ENCODE assay signal across 13 mouse cellular contexts in the genomic region with DNA sequence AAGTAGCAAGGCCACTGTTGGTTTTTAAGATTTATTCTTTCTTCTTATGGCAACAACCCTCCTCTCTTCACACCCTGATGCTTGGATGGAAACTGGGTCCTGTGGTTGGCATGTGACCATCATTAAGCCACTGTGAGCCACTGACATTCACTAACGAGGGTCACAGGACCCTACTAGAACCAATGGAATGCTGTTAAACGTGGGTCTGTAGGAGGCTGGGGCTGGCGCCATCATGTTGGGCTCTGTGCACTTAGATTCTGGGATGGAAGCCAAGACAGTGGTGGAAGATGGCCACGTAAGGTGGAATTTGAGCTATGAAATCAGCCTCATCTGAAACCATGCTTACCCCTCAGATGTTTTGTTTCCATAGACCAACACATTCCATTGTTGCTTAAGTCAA.
DNase-seq lines count a peak whose midpoint lies in the region; ATAC-seq and TF ChIP-seq lines count a peak whose summit lies in the region.
"Had no signal": no experiment of that assay in that cellular context is flagged by ENCODE, and none has a peak within 500 bp of the region (broad histone marks: within the 10 kb centered on the region; RNA-seq: fewer than 3 reads in every experiment).

No protein-coding gene starts in this region.

- no peak for ATAC-seq in kidney, embryonic 14.5 days (ENCODE audit: low FRiP score, low TSS enrichment)
- no peak for ATAC-seq in forebrain, embryonic 16.5 days

- H3K9ac ChIP-seq in kidney, embryonic 14.5 days (ENCODE audit: low read depth, low read length) = no peak overlapping the region
- H3K9ac ChIP-seq in forebrain, embryonic 16.5 days (replicated peaks; ENCODE audit: low read depth, low read length) = no peak overlapping the region
- H3K9ac ChIP-seq: liver, embryonic 15.5 days had no signal

- intact Hi-C loops in heart, postnatal 14 days (cut with DNase I) = loop anchor here (5.0 kb wide), 1 partner anchor 62 kb away; no protein-coding TSS in a partner anchor

- no peak for TF ChIP-seq CTCF in embryonic fibroblast, embryonic 13.5 days (IDR thresholded peaks at IDR 0.05; ENCODE audit: borderline replicate concordance, insufficient read depth, low read length)

- no peaks in the 10 kb centered on the region for H3K36me3 ChIP-seq in kidney, embryonic 14.5 days (ENCODE audit: control insufficient read depth, insufficient read depth, low read length)
- H3K36me3 ChIP-seq in forebrain, embryonic 16.5 days (ENCODE audit: control insufficient read depth, insufficient read depth) = no peaks in the 10 kb centered on the region
- H3K36me3 ChIP-seq: forebrain, embryonic 10.5 days; hindbrain, embryonic 10.5 days; liver, embryonic 15.5 days had no signal

- no peak overlapping the region for H3K4me3 ChIP-seq in kidney, embryonic 14.5 days (ENCODE audit: low read length)
- H3K4me3 ChIP-seq in embryonic fibroblast, embryonic 13.5 days (ENCODE audit: insufficient read depth, low read length) = no peak overlapping the region
- no peak overlapping the region for H3K4me3 ChIP-seq in forebrain, embryonic 16.5 days (replicated peaks; ENCODE audit: low read length)
- H3K4me3 ChIP-seq: forebrain, embryonic 10.5 days; hindbrain, embryonic 10.5 days; liver, embryonic 15.5 days had no signal

- DNase-seq in kidney, adult 11 months = peak; percentile 21
- peak; percentile 25 to 69 for DNase-seq in heart, postnatal 14 days
- DNase-seq in lung, postnatal 25 days (ENCODE audit: low spot score) = peak; percentile 21
- no peak for DNase-seq in embryo, embryonic 11 days
- DNase-seq in urinary bladder, postnatal 4 days (ENCODE audit: low spot score in 2 of 2) = no peak
- DNase-seq: cerebellum, postnatal 36 days had no signal

- no peaks in the 10 kb centered on the region for H3K9me3 ChIP-seq in kidney, embryonic 14.5 days (ENCODE audit: control insufficient read depth, low read length)
- no peaks in the 10 kb centered on the region for H3K9me3 ChIP-seq in forebrain, embryonic 16.5 days (ENCODE audit: control insufficient read depth, low read length)
- H3K9me3 ChIP-seq: forebrain, embryonic 10.5 days; hindbrain, embryonic 10.5 days; liver, embryonic 15.5 days had no signal

- H3K4me2 ChIP-seq in kidney, embryonic 14.5 days (replicated peaks; ENCODE audit: low read depth, low read length) = no peak overlapping the region
- no peak overlapping the region for H3K4me2 ChIP-seq in forebrain, embryonic 16.5 days (ENCODE audit: low read length)
- H3K4me2 ChIP-seq: liver, embryonic 15.5 days had no signal

- peaks cover 2% of the 10 kb centered on the region; the same call in 1 of the 2 replicates for H3K4me1 ChIP-seq in kidney, embryonic 14.5 days (ENCODE audit: control insufficient read depth, insufficient read depth, low read length)
- peaks cover 3% of the 10 kb centered on the region for H3K4me1 ChIP-seq in embryonic fibroblast, embryonic 13.5 days (ENCODE audit: control insufficient read depth, insufficient read depth, low read length)
- H3K4me1 ChIP-seq in forebrain, embryonic 16.5 days (replicated peaks; ENCODE audit: control insufficient read depth, insufficient read depth, low read length) = peaks cover 23% of the 10 kb centered on the region

- no peaks in the 10 kb centered on the region for H3K27me3 ChIP-seq in kidney, embryonic 14.5 days (ENCODE audit: control insufficient read depth, insufficient read depth, low read length)
- H3K27me3 ChIP-seq in forebrain, embryonic 16.5 days (replicated peaks; ENCODE audit: control insufficient read depth, insufficient read depth, low read length) = no peaks in the 10 kb centered on the region
- H3K27me3 ChIP-seq: liver, embryonic 15.5 days had no signal

- no peak overlapping the region for H3K27ac ChIP-seq in kidney, embryonic 14.5 days (ENCODE audit: low read depth, low read length)
- peak overlapping the region; percentile 51; the same call in 1 of the 2 replicates for H3K27ac ChIP-seq in embryonic fibroblast, embryonic 13.5 days (ENCODE audit: insufficient read depth, low read length)
- no peak overlapping the region for H3K27ac ChIP-seq in forebrain, embryonic 16.5 days (ENCODE audit: low read length)
- H3K27ac ChIP-seq: forebrain, embryonic 10.5 days; hindbrain, embryonic 10.5 days; liver, embryonic 15.5 days; stomach, postnatal 0 days had no signal

- 72% methylated on average over 4 of the region's 4 CpGs for WGBS in kidney, embryonic 14.5 days
- 49% methylated on average over 4 of the region's 4 CpGs for WGBS in forebrain, embryonic 16.5 days

- no peak for TF ChIP-seq POLR2A in embryonic fibroblast, embryonic 13.5 days (IDR thresholded peaks at IDR 0.05; ENCODE audit: low read depth, low read length)

Comparison
In these comparisons a context has a peak if more than half of its experiments do, and no peak if none do; other contexts are left out.
1. DNase-seq: peak in kidney, adult 11 months (single experiment), heart, postnatal 14 days (2 of 2) and lung, postnatal 25 days (single experiment); none in embryo, embryonic 11 days (single experiment) and urinary bladder, postnatal 4 days (0 of 2).